Mouse (Mus musculus) spleen, postnatal 36 days (tissue): ENCODE results near the gene Vmn1r192.
"Not testable (repeated sequence)": the region's sequence is repeated elsewhere in the genome, so short reads cannot be mapped to it uniquely, and the experiment has no call there.

Experiments used
- DNase-seq, 2 experiments: peaks; one replicate each; pipeline ENCODE4 v3.0.0; 2022; ENCODE audit warnings: low spot score in 2 of 2, mixed read lengths in 1 of 2

Gene Vmn1r192

DNA sequence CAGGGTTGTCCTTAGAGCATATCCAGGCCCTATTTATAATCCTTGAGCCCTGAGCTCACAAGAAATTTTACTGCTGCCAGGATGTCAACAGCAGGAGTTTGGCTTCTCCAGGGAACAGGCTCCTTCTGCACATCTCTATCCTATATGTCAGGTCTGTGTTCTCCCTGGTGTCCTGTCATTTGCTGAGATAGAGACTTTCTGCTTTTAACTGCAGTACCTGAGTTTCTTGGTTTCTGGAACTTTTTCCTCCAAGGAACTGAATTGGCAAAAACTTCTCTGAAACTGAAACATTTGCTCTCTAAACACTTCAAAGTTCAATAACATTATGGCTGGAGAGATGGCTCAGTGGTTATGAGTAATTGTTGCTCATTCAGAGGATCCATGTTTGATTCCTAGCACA, at the start of gene Vmn1r192:
Gene Vmn1r192 (minus strand): TSS at position 101 of the 400 bp plus-strand sequence.
- DNase-seq = no peak

- DNase-seq = not testable (repeated sequence)
These were observed 32.1 kb upstream of the Vmn1r192 start, which contains the start of gene Vmn1r193 for GRCm38 (mm10) chr13:22223060-22223459. Vmn1r193 (minus strand) TSS chr13:22223160.

GRCm38 (mm10) chr13:22192756-22193155, 1.8 kb upstream of the Vmn1r192 start:
- not testable (repeated sequence) for DNase-seq

DNA sequence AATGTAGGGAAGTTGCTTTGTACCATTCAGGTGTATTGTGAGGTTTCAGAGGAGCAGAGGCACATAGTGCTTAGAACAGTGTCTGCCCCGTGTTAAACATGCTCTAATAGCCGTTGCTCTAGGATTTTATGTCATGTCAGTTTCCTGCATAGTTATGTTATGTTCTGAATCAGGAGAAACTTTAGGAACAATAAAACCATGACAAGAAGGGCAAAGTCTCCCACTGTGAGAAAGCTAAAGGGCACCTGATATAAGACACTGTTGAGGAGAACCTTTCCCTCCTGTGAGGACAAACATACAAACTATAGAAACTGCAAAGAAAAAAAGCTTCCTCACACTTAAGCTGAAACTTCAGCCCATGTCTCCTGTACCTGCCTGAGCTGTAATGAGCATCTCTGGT, 556 bp downstream of the Vmn1r192 start:
- no peak for DNase-seq

- DNase-seq = no peak
These were observed 1.6 kb downstream of the Vmn1r192 start for GRCm38 (mm10) chr13:22189313-22189712.

DNA sequence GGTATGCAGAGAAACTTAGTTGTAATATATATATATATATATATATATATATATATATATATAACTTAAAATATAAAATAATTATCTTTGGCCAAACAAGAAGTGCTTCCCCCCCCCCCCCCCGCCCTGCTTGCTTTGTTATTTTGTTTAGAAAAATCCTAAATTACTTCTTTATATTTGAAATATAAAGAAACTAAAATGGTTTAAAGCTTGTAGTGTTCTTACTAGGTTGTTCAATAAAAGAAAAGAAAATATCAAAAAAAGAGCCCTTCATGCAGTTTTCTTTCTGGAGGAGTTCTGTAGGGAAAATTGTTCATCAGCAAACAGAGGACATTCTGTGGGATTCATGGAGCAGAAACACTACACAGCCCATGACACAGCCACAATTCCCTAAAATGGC, 7.1 kb downstream of the Vmn1r192 start, which contains the start of gene Vmn1r191:
Gene Vmn1r191 (minus strand): TSS at position 101 of the 400 bp plus-strand sequence.
- DNase-seq = no peak

- no peak for DNase-seq
These were observed 22.5 kb downstream of the Vmn1r192 start for GRCm38 (mm10) chr13:22168416-22168815.

DNA sequence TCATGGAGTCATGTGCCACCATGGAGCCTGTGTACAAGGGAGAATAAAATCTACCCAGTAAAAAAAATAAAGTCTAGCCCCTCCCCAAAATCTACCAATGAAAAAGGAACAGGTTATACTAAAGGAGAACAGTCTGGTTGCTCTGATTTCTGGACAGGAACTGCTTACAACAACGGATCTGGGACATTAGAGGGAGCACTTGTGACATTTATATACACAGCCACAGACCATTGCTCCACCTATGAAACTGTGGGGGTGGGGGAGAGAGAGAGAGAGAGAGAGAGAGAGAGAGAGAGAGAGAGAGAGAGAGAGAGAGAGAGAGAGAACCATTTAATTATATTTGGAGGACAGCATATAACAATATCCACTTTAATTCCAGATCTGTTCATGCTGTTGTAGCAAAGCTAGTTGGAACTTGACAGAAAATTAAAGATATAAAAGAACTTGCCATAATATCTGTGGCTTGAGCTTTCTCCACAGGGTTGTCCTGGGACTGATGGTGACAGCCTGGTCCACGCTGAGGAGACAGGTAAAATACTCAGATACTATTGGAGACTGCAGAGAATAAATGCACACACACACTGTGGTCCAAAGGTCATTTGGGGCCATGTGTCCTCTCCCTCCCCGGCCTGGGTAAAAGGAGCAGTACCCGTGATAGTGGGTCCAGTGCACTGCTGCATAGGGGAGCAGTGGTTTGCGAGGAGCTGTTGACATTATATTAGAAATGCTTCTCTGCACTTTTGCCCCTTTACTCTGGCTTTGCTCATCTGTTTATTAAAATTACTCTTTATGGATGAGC, 54.2 kb downstream of the Vmn1r192 start:
- not testable (repeated sequence) for DNase-seq
